Mouse (Mus musculus) small intestine, adult 2 months (tissue): ENCODE data around the gene Gstt1. TPM values are rescaled to one million over a fixed set of nuclear protein-coding genes. Genes with fewer than 3 reads are reported as not detected.

Experiments
- H3K27ac ChIP-seq: fragments of 200-500 bp; 2 replicates; pipeline ENCODE4 v1.5.1; 2012; ENCODE audit warnings: low read depth, low read length, control low read depth, inconsistent platforms; ENCODE audit not compliant: insufficient read depth
- H3K27me3 ChIP-seq: fragments of 200-500 bp; 2 replicates; pipeline ENCODE4 v1.6.1; 2012; ENCODE audit warnings: mild to moderate bottlenecking, moderate library complexity, low read length, inconsistent platforms; ENCODE audit not compliant: control insufficient read depth, insufficient read depth
- H3K36me3 ChIP-seq: fragments of 200-500 bp; 2 replicates; pipeline ENCODE4 v1.6.1; 2012; ENCODE audit warnings: mild to moderate bottlenecking, low read length, control low read depth, inconsistent platforms; ENCODE audit not compliant: control insufficient read depth, insufficient read depth
- H3K4me1 ChIP-seq: fragments of 200-500 bp; 2 replicates; pipeline ENCODE4 v1.6.1; 2012; ENCODE audit warnings: low read length, inconsistent platforms, mixed read lengths; ENCODE audit not compliant: control insufficient read depth, insufficient read depth, insufficient read length
- H3K4me3 ChIP-seq: fragments of 200-500 bp; 2 replicates; pipeline ENCODE4 v1.5.1; 2012; ENCODE audit warnings: low read depth, mild to moderate bottlenecking, control low read depth, inconsistent platforms, low read length, moderate library complexity
- CTCF ChIP-seq: fragments of 200-500 bp; IDR thresholded peaks from 2 replicates; pipeline ENCODE4 v1.5.1; 2012; ENCODE audit warnings: low read depth, mild to moderate bottlenecking, control low read depth, inconsistent platforms, low read length, moderate library complexity, mixed read lengths; ENCODE audit not compliant: insufficient replicate concordance, insufficient read length; ENCODE audit errors: extremely low read depth
- POLR2A ChIP-seq: fragments of 200-500 bp; IDR thresholded peaks from 2 replicates; pipeline ENCODE4 v1.6.1; 2012; ENCODE audit warnings: low read depth, mild to moderate bottlenecking, control low read depth, inconsistent platforms, low read length, moderate library complexity
- WGBS: fragments of 180-500 bp; shearing (Covaris S2); methylation state at CpG from one replicate; pipeline ENCODE4 v1.1.7; 2018; 5-methylcytosine and 5-hydroxymethylcytosine counted together
- polyA plus RNA-seq: library from polyadenylated mRNA; depleted of rRNA; stranded (reverse); fragments of >200 nt; gene quantifications from 2 replicates; pipeline ENCODE4 v1.2.3, GENCODE M21; 2012

Gene Gstt1
- polyA plus RNA-seq, 1 experiment, result 103 TPM

DNA sequence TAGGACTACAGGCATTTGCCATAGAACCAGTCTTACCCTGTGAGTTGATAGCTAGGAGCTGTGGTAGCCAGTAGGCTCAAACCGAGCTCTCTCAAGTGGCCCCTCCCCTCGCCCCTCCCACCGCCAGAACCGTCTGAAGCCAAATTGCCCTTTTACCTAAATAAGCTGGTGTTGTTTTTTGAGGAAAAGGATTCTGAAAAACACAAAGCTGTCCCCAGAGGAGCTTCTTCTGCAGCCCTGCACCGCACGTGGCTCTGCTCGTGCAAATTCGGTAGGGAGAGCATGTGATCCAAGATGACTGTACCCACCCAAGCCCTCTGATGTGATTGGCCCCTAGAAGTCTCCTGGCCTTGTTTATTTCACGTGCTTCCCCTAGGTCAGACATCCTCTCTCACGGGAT is 36.9 kb upstream of the Gstt1 start:
- peak overlapping the region; percentile 65 for H3K27ac ChIP-seq
- no peaks in the 10 kb centered on the region for H3K36me3 ChIP-seq
- no peaks in the 10 kb centered on the region for H3K27me3 ChIP-seq
- peaks cover 10% of the 10 kb centered on the region for H3K4me1 ChIP-seq
- WGBS, result under 1% methylated on average over 10 of the region's 10 CpGs
- no peak for TF ChIP-seq CTCF
- TF ChIP-seq POLR2A, result 0 out of 2 replicates have a peak, but pooled peaks have one; percentile 8
- H3K4me3 ChIP-seq, result peak overlapping the region; percentile 51

DNA sequence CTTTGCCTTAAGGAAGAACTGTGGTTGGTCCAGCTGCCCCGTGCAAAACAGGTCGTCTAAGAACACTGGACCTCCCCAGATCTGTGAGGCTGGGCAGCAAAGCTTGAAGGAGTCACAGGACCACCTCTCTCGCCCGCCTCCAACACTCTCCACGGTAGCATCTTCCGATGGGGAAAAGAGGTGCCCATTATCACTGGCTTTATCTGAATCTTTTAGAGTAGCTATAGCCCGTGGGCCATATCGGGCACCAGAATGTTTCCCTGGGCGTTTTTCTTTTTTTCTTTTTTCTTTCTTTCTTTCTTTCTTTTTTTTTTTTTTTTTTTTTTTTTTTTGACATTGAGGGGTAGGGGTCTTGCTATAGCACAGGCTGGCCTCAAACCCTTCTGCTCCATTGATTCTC is 36.3 kb upstream of the Gstt1 start:
- 0% methylated on average over 9 of the region's 9 CpGs for WGBS
- H3K4me3 ChIP-seq, result peak overlapping the region; percentile 92
- H3K27me3 ChIP-seq, result no peaks in the 10 kb centered on the region
- peaks cover 10% of the 10 kb centered on the region for H3K4me1 ChIP-seq
- TF ChIP-seq CTCF (no peak), POLR2A (no peak)
- no peaks in the 10 kb centered on the region for H3K36me3 ChIP-seq
- peak overlapping the region; percentile 85 for H3K27ac ChIP-seq

DNA sequence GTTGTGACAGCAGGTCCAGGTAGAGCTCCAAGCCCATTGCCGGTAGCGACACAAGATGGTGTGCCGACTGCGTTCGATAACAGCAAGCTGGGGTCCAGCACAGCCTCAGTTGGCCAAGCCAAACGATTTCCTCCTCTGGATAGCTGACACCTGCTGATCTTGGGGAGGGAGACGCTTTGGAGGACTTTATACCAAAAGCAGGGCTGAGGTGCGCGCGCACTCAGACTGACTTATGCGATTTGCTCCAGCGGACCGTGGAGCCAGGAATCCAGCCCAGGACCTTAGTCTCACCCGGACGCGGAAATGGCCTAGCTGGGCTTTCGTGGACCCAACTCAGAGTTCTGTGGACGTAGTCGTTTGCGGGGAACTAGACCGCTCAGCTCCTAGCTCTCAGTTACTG is 35.9 kb upstream of the Gstt1 start:
- peaks cover 10% of the 10 kb centered on the region for H3K4me1 ChIP-seq
- H3K27ac ChIP-seq, result peak overlapping the region; percentile 85
- H3K4me3 ChIP-seq, result peak overlapping the region; percentile 92
- no peaks in the 10 kb centered on the region for H3K27me3 ChIP-seq
- TF ChIP-seq POLR2A, result peak; percentile 87
- TF ChIP-seq CTCF, result no peak
- no peaks in the 10 kb centered on the region for H3K36me3 ChIP-seq
- WGBS, result 1% methylated on average over 21 of the region's 21 CpGs

DNA sequence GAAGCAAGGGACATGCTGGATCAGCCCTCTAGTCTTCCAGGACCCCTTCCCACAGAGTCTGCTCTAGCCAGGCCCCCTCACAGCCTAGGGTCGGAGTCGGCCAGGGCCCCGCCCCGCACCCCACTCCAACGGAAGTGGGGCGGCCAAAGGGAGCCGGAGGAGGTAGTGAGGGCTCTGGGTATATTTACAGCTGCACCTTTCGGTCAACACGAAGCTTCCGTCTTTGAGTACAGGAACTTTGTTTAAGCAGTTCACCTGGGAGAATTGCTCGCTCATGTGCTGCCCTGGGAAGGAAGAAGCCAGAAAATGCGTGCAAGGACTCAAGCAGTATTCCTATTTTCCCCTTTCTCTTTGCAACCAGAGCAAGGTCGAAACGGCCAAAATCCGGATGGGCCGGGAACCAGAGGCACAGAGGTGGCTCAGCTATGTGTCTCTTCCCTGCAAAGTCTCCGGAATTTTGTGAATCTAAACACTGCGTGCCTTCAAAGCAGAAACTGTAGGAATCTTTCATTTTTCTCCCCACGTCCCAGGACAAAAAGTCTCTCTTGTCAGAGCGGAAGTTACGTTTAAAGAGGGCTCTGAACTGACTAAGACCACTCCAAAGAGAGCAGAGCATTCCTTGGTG is 35.2 kb upstream of the Gstt1 start:
- WGBS, result 4% methylated on average over 21 of the region's 21 CpGs
- TF ChIP-seq CTCF (no peak), POLR2A (no peak)
- H3K4me3 ChIP-seq, result peak overlapping the region; percentile 92
- H3K36me3 ChIP-seq, result no peaks in the 10 kb centered on the region
- peak overlapping the region; percentile 77 for H3K27ac ChIP-seq
- peaks cover 10% of the 10 kb centered on the region for H3K4me1 ChIP-seq
- no peaks in the 10 kb centered on the region for H3K27me3 ChIP-seq

DNA sequence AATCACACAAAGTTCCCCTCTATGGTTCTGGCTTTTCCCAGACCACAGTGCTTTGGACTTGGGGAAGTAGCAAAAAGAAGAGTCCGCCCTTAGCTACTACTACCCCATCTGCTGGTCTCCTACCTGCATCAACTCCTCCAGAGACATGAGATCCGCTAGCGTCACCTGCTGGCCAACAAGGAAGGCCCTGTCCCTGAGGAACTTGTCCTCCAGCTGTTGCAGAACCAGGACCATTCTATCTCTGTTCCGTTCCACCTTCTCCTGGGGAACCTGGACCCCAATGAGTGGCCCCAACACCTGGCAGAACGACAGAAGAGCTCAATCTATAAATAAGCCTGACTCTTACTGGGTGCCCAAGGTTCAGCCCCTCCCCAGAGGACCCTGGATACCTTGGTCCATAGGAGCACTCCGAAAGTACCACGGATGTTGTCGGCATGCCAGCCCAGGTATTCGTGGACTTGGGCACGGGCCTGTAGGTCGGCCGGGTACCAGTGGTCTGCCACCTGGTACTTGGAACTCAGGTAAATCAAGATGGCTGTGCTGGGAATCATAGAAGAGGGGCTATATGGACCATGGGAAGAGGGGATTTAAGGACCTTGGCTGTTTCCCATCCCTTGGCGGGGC is 34.0 kb upstream of the Gstt1 start:
- 32% methylated on average over 13 of the region's 13 CpGs for WGBS
- Histone ChIP-seq H3K4me3 (no peak overlapping the region), H3K27ac (no peak overlapping the region), H3K4me1 (peaks cover 13% of the 10 kb centered on the region), H3K36me3 (no peaks in the 10 kb centered on the region), H3K27me3 (no peaks in the 10 kb centered on the region)
- TF ChIP-seq CTCF (peak; percentile 98), POLR2A (no peak)

DNA sequence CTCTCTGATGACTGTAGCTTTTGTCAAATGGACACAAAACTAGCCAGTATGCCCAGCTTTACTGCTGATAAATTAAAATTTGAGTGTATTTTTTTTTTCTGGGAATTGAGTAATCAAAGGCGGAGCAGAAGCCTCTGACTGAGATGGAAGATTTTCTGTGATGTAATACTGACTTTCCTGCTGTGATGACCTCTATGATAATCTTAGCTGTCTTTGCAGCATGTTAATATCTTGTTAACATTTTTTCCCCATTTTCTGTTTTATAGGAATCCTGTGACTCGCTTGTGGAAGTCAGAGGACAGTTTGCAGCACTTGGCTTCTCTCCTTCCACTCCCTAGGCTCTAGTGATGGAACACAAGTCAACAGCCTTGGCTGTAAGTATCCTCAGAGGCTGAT is 31.9 kb upstream of the Gstt1 start:
- H3K27me3 ChIP-seq, result no peaks in the 10 kb centered on the region
- WGBS, result 93% methylated on average over 2 of the region's 2 CpGs
- peaks cover 11% of the 10 kb centered on the region; the same call in 1 of the 2 replicates for H3K4me1 ChIP-seq
- H3K4me3 ChIP-seq, result no peak overlapping the region
- TF ChIP-seq CTCF (no peak), POLR2A (no peak)
- no peak overlapping the region for H3K27ac ChIP-seq
- no peaks in the 10 kb centered on the region for H3K36me3 ChIP-seq

DNA sequence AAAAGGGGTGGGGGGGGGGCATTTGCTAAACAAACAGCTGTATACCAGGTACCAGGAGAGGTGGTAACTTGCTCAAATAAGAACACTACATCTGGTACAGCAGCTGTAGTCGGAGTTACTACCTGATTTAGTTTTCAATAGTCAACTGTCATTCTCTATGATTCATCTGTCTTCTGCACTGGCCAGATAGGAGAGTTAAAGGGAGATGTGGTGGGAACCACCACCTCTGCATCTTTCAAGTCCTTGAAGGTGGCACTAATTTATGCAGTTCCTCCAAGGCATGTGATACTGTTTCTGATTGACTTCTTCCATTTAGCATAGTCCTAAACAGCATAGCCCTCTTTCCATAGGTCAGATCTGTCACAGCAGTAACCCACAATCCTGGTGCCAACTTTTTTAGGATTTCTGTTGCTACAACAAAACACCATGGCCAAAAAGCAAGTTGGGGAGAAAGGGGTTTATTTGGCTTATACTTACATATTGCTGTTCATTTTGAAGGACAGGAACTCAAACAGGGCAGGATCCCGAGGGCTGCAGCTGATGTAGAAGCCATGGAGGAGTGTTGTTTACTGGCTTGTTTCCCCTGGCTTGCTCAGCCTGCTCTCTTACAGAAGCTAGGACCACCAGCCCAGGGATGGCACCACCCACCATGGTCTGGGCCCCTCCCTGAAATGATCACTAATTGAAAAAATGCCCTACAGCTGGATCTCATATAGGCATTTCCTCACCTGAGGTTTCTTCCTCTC is 31.3 kb upstream of the Gstt1 start:
- no peak for TF ChIP-seq CTCF
- no peak for TF ChIP-seq POLR2A
- H3K36me3 ChIP-seq, result no peaks in the 10 kb centered on the region
- WGBS, result 86% methylated on average over 2 of the region's 2 CpGs
- H3K27ac ChIP-seq, result no peak overlapping the region
- H3K4me1 ChIP-seq, result peaks cover 11% of the 10 kb centered on the region; the same call in 1 of the 2 replicates
- no peak overlapping the region for H3K4me3 ChIP-seq
- H3K27me3 ChIP-seq, result no peaks in the 10 kb centered on the region
